Mouse (Mus musculus) heart, postnatal 0 days (tissue): ENCODE measurements around the gene Dusp18. TPM values are rescaled to one million over a fixed set of nuclear protein-coding genes. Genes with fewer than 3 reads are reported as not detected.

Experiments used
- ATAC-seq: fragments of 200-750 bp; cut with Nextera tagmentation; 2 replicates; pipeline ENCODE4 v1.8.0; 2017; ENCODE audit warnings: low read depth, moderate number of reproducible peaks, moderate library complexity; ENCODE audit not compliant: insufficient read depth
- DNase-seq: peaks from one replicate; pipeline ENCODE4 v3.0.0-alpha.2; 2016; ENCODE audit warnings: low spot score
- H3K27ac ChIP-seq: fragments of 300-500 bp; sonication (generic); 2 replicates; pipeline ENCODE4 v1.5.1; 2014; ENCODE audit warnings: low read depth, mild to moderate bottlenecking
- H3K27me3 ChIP-seq: fragments of 300-500 bp; sonication (generic); 2 replicates; pipeline ENCODE4 v1.6.1; 2014; ENCODE audit warnings: low read length, mixed read lengths; ENCODE audit not compliant: control insufficient read depth, insufficient read depth
- H3K36me3 ChIP-seq: fragments of 300-500 bp; sonication (generic); replicated peaks from 2 replicates; pipeline ENCODE4 v1.6.1; 2014; ENCODE audit warnings: low read length, mixed read lengths; ENCODE audit not compliant: control insufficient read depth, insufficient read depth
- H3K4me1 ChIP-seq: fragments of 300-500 bp; sonication (generic); 2 replicates; pipeline ENCODE4 v1.6.1; 2014; ENCODE audit warnings: antibody characterized with exemption; ENCODE audit not compliant: control insufficient read depth, insufficient read depth
- H3K4me2 ChIP-seq: fragments of 300-500 bp; sonication (generic); 2 replicates; pipeline ENCODE4 v1.6.1; 2014; ENCODE audit warnings: low read depth, mild to moderate bottlenecking, low read length, moderate library complexity
- H3K4me3 ChIP-seq: fragments of 300-500 bp; sonication (generic); 2 replicates; pipeline ENCODE4 v1.5.1; 2014; ENCODE audit warnings: low read depth, low read length
- H3K9ac ChIP-seq: fragments of 300-500 bp; sonication (generic); replicated peaks from 2 replicates; pipeline ENCODE4 v1.6.1; 2014; ENCODE audit warnings: low read depth, low read length, mixed read lengths
- H3K9me3 ChIP-seq: fragments of 300-500 bp; sonication (generic); replicated peaks from 2 replicates; pipeline ENCODE4 v1.6.1; 2016; ENCODE audit warnings: low read length; ENCODE audit not compliant: control insufficient read depth
- CTCF ChIP-seq: IDR thresholded peaks from 2 replicates; pipeline ENCODE4 v1.5.1; 2016; ENCODE audit warnings: antibody characterized with exemption, control low read depth, low read depth
- EP300 ChIP-seq: IDR thresholded peaks from 2 replicates; pipeline ENCODE4 v1.6.1; 2016; ENCODE audit warnings: antibody characterized with exemption, low read depth
- WGBS: fragments of 180-500 bp; shearing (Covaris S2); extraction: QIAGEN DNeasy Blood & Tissue Kit; methylation state at CpG from one replicate; pipeline ENCODE4 v1.1.7; 2014; 5-methylcytosine and 5-hydroxymethylcytosine counted together
- polyA plus RNA-seq: library from polyadenylated mRNA; unstranded; fragments of >200 nt; fragmentation: Nextera tagmentation; extraction: Ambion mirVana; gene quantifications from 2 replicates; pipeline ENCODE4 v1.2.1, GENCODE M21; 2015
- total RNA-seq: library from RNA; depleted of rRNA; stranded (reverse); fragments of >200 nt; gene quantifications from 2 replicates; pipeline ENCODE4 v1.2.3, GENCODE M21; 2014; ENCODE audit warnings: low replicate concordance; rRNA removed

The Dusp18 gene
- total and polyA plus RNA-seq, 2 experiments from 2014 or later: 14.8 to 16.5 TPM

DNA sequence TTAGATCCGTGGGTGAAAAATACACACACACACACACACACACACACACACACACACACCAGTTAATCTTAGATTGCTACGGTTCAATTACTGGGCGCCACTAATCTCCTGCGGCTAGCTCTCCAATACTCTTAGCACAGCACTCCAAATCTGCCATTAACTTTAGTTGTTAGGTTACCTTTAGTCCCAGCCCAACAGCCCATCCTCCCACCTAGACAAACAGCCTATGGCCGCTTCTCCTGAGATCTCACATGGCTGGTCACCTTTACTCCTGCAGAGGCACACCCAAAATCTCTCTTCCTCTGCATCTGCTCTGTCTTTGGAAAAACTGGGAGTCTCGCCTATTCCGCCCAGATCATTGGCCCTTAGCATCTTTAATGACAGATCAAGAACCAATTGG, 46.3 kb downstream of the Dusp18 start:
- H3K36me3 ChIP-seq: no peaks in the 10 kb centered on the region
- no peak overlapping the region for H3K4me2 ChIP-seq
- ATAC-seq (no peak), DNase-seq (no peak)
- H3K27ac ChIP-seq: no peak overlapping the region
- H3K9ac ChIP-seq: no peak overlapping the region
- no peak overlapping the region for H3K4me3 ChIP-seq
- WGBS: 79% methylated on average over 7 of the region's 7 CpGs
- no peaks in the 10 kb centered on the region for H3K27me3 ChIP-seq
- no peaks in the 10 kb centered on the region for H3K4me1 ChIP-seq
- TF ChIP-seq EP300: no peak
- no peak for TF ChIP-seq CTCF
- H3K9me3 ChIP-seq: no peaks in the 10 kb centered on the region

DNA sequence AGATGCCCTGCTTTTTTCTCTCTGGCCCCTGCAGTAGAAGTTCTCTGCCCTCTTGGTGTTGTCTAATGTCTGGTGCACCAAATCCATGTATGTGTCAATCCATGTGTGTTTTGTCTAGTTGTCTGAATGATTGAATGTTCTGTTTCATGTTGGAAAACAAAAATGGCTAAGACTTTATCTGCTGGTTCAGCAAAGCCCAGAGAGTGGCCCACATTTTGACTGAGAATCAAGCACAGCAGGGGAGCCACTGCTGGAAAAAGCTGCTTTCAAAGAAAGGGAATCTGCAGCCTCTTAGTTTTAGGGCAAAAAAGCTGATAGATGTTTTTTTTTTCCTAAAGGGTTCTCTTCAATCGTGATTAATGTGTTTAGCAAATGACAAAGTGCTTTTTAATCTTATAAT, 51.3 kb downstream of the Dusp18 start:
- 26% methylated on average over 1 of the region's 1 CpGs for WGBS
- TF ChIP-seq EP300 (no peak), CTCF (no peak)
- H3K9ac ChIP-seq: no peak overlapping the region
- H3K4me1 ChIP-seq: no peaks in the 10 kb centered on the region
- no peak overlapping the region for H3K27ac ChIP-seq
- DNase-seq: no peak
- no peaks in the 10 kb centered on the region for H3K9me3 ChIP-seq
- no peak for ATAC-seq
- no peak overlapping the region for H3K4me3 ChIP-seq
- no peaks in the 10 kb centered on the region for H3K27me3 ChIP-seq
- H3K36me3 ChIP-seq: no peaks in the 10 kb centered on the region
- no peak overlapping the region for H3K4me2 ChIP-seq

Other genes with a start within 250 kb of the Dusp18 start
- gene Morc2a, start 246.0 kb upstream of the Dusp18 start, total RNA-seq: 12.8 and 21.3 TPM in 2 replicates
- 7.9 and 9.5 TPM in 2 replicates for gene Morc2a, start 246.0 kb upstream of the Dusp18 start, polyA plus RNA-seq
- gene Osbp2, start 31.3 kb upstream of the Dusp18 start, total RNA-seq: 6.3 and 8.9 TPM in 2 replicates
- gene Osbp2, start 31.3 kb upstream of the Dusp18 start, polyA plus RNA-seq: 2.9 TPM in 2 replicates
- not detected in 2 replicates for gene 4921536K21Rik, start 142 bp upstream of the Dusp18 start, total RNA-seq
- 0.11 and 0.12 TPM in 2 replicates for gene 4921536K21Rik, start 142 bp upstream of the Dusp18 start, polyA plus RNA-seq
- gene Slc35e4, start 19.4 kb downstream of the Dusp18 start, total RNA-seq: 9.8 and 11.2 TPM in 2 replicates
- gene Slc35e4, start 19.4 kb downstream of the Dusp18 start, polyA plus RNA-seq: 3.0 and 3.2 TPM in 2 replicates
- gene Tcn2, start 36.9 kb downstream of the Dusp18 start, total RNA-seq: 110 and 113 TPM in 2 replicates
- 67.2 and 67.4 TPM in 2 replicates for gene Tcn2, start 36.9 kb downstream of the Dusp18 start, polyA plus RNA-seq
- gene Pes1, start 68.7 kb downstream of the Dusp18 start, total RNA-seq: 24.9 and 39.7 TPM in 2 replicates
- gene Pes1, start 68.7 kb downstream of the Dusp18 start, polyA plus RNA-seq: 28.8 and 29.8 TPM in 2 replicates
- gene 4930556J24Rik, start 81.5 kb downstream of the Dusp18 start, total RNA-seq: not detected in 2 replicates
- gene 4930556J24Rik, start 81.5 kb downstream of the Dusp18 start, polyA plus RNA-seq: not detected in 2 replicates
- 0.81 TPM in 1 of 2 replicates, not detected in the other for gene Gal3st1, start 88.4 kb downstream of the Dusp18 start, total RNA-seq
- gene Gal3st1, start 88.4 kb downstream of the Dusp18 start, polyA plus RNA-seq: 0.14 and 0.37 TPM in 2 replicates
- gene Sec14l4, start 136.2 kb downstream of the Dusp18 start, total RNA-seq: not detected in 2 replicates
- gene Sec14l4, start 136.2 kb downstream of the Dusp18 start, polyA plus RNA-seq: 0.14 TPM in 1 of 2 replicates, not detected in the other
- not detected in 2 replicates for gene Sec14l3, start 169.6 kb downstream of the Dusp18 start, total RNA-seq
- gene Sec14l3, start 169.6 kb downstream of the Dusp18 start, polyA plus RNA-seq: 0.20 and 4.0 TPM in 2 replicates
- gene Mtfp1, start 200.2 kb downstream of the Dusp18 start, total RNA-seq: 47.0 and 64.0 TPM in 2 replicates
- gene Mtfp1, start 200.2 kb downstream of the Dusp18 start, polyA plus RNA-seq: 57.8 and 63.6 TPM in 2 replicates
- gene Sec14l2, start 228.2 kb downstream of the Dusp18 start, total RNA-seq: 0.27 and 1.8 TPM in 2 replicates
- 0.41 and 0.49 TPM in 2 replicates for gene Sec14l2, start 228.2 kb downstream of the Dusp18 start, polyA plus RNA-seq
- gene Rnf215, start 240.0 kb downstream of the Dusp18 start, total RNA-seq: 21.3 and 36.1 TPM in 2 replicates
- gene Rnf215, start 240.0 kb downstream of the Dusp18 start, polyA plus RNA-seq: 17.4 and 17.6 TPM in 2 replicates